Comparison of ENCODE assay signal across 8 mouse cellular contexts in the genomic region with DNA sequence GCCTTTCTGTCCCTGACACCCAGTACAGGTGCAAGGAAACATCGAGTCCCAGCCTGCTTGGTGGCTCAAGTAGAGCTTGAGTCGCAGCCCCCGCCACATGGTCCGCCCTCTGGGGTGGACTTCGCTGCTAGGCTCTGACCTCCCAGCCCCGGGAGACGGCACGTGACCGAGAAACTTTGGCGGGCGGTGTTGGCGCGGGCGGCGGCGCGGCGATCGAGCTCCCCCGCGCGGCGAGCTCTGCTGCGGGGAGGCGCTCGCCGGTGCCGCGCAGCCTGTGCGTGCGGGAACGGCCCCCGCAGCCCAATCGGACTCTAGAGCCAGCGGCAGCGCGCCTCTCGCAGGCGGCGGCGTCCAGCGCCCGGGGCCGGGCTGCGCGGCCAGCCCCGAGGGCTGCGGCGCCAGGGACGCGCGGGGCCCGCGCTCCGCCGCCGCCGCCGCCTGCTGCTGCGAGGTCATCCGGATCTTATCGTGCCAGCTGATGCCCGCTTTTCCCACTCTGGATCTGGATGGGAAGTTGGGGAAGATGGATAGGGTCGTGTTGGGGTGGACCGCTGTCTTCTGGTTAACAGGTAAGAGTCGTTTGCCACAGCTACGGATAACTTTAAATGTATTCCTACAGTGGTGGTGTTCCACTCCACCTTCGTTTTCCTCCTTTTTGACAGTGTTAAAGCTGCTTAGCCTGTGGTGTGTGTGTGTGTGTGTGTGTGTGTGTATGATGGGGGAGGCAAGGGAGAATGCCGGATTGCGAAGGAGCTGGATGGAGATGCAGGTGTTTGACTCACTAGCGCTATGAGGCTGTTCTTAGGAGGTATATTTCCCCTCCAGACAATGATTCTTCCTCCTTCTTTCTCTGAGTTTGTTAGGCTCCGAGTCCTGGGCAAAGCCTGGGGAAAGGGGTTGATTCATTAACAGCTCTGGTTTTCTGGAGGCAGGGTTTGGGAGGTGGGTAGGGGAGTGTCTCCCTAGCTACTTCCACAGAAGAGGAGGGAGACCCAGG. TPM values are rescaled to one million over a fixed set of nuclear protein-coding genes. Genes with fewer than 3 reads are reported as not detected.
DNase-seq lines count a peak whose midpoint lies in the region; ATAC-seq and TF ChIP-seq lines count a peak whose summit lies in the region.

A gene (plus strand): TSS at position 242 of the 997 bp plus-strand sequence.

- H3K9ac ChIP-seq in embryonic facial prominence, embryonic 14.5 days (ENCODE audit: low read depth, low read length) = peak within 1 kb of the TSS; percentile 58
- peak within 1 kb of the TSS; percentile 82 for H3K9ac ChIP-seq in heart, embryonic 13.5 days
- peak within 1 kb of the TSS; percentile 57 for H3K9ac ChIP-seq in kidney, postnatal 0 days (ENCODE audit: low read depth, low read length)
- H3K9ac ChIP-seq in liver, embryonic 12.5 days = no peak within 1 kb of the TSS

- no peaks in the 10 kb centered on the region for H3K79me2 ChIP-seq in myocyte (ENCODE audit: control insufficient read depth, insufficient read depth)

- H3K27me3 ChIP-seq in embryonic facial prominence, embryonic 14.5 days (replicated peaks; ENCODE audit: control insufficient read depth, insufficient read depth, low read length) = peaks cover 37% of the 10 kb centered on the region
- peaks cover 61% of the 10 kb centered on the region for H3K27me3 ChIP-seq in heart, embryonic 13.5 days (replicated peaks)
- no peaks in the 10 kb centered on the region for H3K27me3 ChIP-seq in kidney, postnatal 0 days (ENCODE audit: insufficient read depth, low read length)
- H3K27me3 ChIP-seq in liver, embryonic 12.5 days (replicated peaks) = peaks cover 69% of the 10 kb centered on the region
- H3K27me3 ChIP-seq in myocyte (ENCODE audit: control insufficient read depth, insufficient read depth, insufficient read length) = no peaks in the 10 kb centered on the region

- ATAC-seq in frontal cortex, adult (ENCODE audit: low TSS enrichment) = peak; percentile 70
- peak; percentile 74 for ATAC-seq in embryonic facial prominence, embryonic 14.5 days (ENCODE audit: low read depth)
- ATAC-seq in heart, embryonic 13.5 days (ENCODE audit: extremely low read depth, insufficient number of reproducible peaks, low FRiP score, low TSS enrichment) = no peak
- ATAC-seq in kidney, postnatal 0 days (replicated peaks; ENCODE audit: low FRiP score, low read depth) = peak; percentile 79
- ATAC-seq in liver, embryonic 12.5 days = peak; percentile 61; the same call in 1 of the 2 replicates

- no peak; the same call in 1 of the 2 replicates for TF ChIP-seq CTCF in kidney, postnatal 0 days (IDR thresholded peaks at IDR 0.05; ENCODE audit: low read depth)

- no peak for TF ChIP-seq POLR2A in myocyte (IDR thresholded peaks at IDR 0.05; ENCODE audit: insufficient read length, low read depth)

- peak within 1 kb of the TSS; percentile 89 for H3K4me2 ChIP-seq in embryonic facial prominence, embryonic 14.5 days (ENCODE audit: low read depth, low read length)
- H3K4me2 ChIP-seq in heart, embryonic 13.5 days = peak within 1 kb of the TSS; percentile 93
- peak within 1 kb of the TSS; percentile 90 for H3K4me2 ChIP-seq in kidney, postnatal 0 days (ENCODE audit: low read length)
- peak within 1 kb of the TSS; percentile 60 for H3K4me2 ChIP-seq in liver, embryonic 12.5 days
- H3K4me2 ChIP-seq in myocyte (ENCODE audit: low read depth) = peak within 1 kb of the TSS; percentile 76

- H3ac ChIP-seq in myocyte (ENCODE audit: control insufficient read depth, insufficient read length) = peak within 1 kb of the TSS; percentile 11

- DNase-seq in frontal cortex, postnatal 14 days (ENCODE audit: low spot score in 2 of 2) = no peak
- peak; percentile 50 for DNase-seq in embryonic facial prominence, embryonic 14.5 days (ENCODE audit: low spot score)
- DNase-seq in kidney, postnatal 0 days (ENCODE audit: low spot score) = peak; percentile 56
- DNase-seq in thymus, postnatal 25 days = peak; percentile 24

- whole genome bisulfite sequencing in embryonic facial prominence, embryonic 14.5 days = under 1% methylated on average over 31 of the region's 72 CpGs
- WGBS in heart, embryonic 13.5 days = under 1% methylated on average over 71 of the region's 72 CpGs
- WGBS in kidney, postnatal 0 days = under 1% methylated on average over 69 of the region's 72 CpGs
- WGBS in liver, embryonic 12.5 days (ENCODE audit: insufficient replicate concordance) = 3% methylated on average over 72 of the region's 72 CpGs

- H3K9me3 ChIP-seq in embryonic facial prominence, embryonic 14.5 days (ENCODE audit: control insufficient read depth, low read length) = no peaks in the 10 kb centered on the region
- no peaks in the 10 kb centered on the region for H3K9me3 ChIP-seq in heart, embryonic 13.5 days
- no peaks in the 10 kb centered on the region for H3K9me3 ChIP-seq in kidney, postnatal 0 days (replicated peaks; ENCODE audit: low read length)
- H3K9me3 ChIP-seq in liver, embryonic 12.5 days (replicated peaks) = no peaks in the 10 kb centered on the region

- no peaks in the 10 kb centered on the region for H3K36me3 ChIP-seq in embryonic facial prominence, embryonic 14.5 days (ENCODE audit: control insufficient read depth, insufficient read depth, low read length)
- no peaks in the 10 kb centered on the region for H3K36me3 ChIP-seq in heart, embryonic 13.5 days
- H3K36me3 ChIP-seq in kidney, postnatal 0 days (ENCODE audit: insufficient read depth, low read length) = no peaks in the 10 kb centered on the region
- H3K36me3 ChIP-seq in liver, embryonic 12.5 days = no peaks in the 10 kb centered on the region
- no peaks in the 10 kb centered on the region for H3K36me3 ChIP-seq in myocyte (ENCODE audit: control insufficient read depth, insufficient read depth)

- peak within 1 kb of the TSS; percentile 47 for H3K4me3 ChIP-seq in embryonic facial prominence, embryonic 14.5 days (ENCODE audit: low read depth, low read length)
- H3K4me3 ChIP-seq in heart, embryonic 13.5 days = peak within 1 kb of the TSS; percentile 64
- peak within 1 kb of the TSS; percentile 41 for H3K4me3 ChIP-seq in kidney, postnatal 0 days (replicated peaks; ENCODE audit: low read depth, low read length)
- peak within 1 kb of the TSS; percentile 42 for H3K4me3 ChIP-seq in liver, embryonic 12.5 days
- H3K4me3 ChIP-seq in myocyte = peak within 1 kb of the TSS; percentile 23

- H3K27ac ChIP-seq in embryonic facial prominence, embryonic 14.5 days (replicated peaks; ENCODE audit: low read depth, low read length) = no peak within 1 kb of the TSS
- H3K27ac ChIP-seq in heart, embryonic 13.5 days (replicated peaks) = no peak within 1 kb of the TSS
- peak within 1 kb of the TSS; percentile 19; the same call in 1 of the 2 replicates for H3K27ac ChIP-seq in kidney, postnatal 0 days
- no peak within 1 kb of the TSS for H3K27ac ChIP-seq in liver, embryonic 12.5 days

- 0 out of 2 replicates have a peak, but pooled peaks cover 3% of the 10 kb centered on the region for H3K4me1 ChIP-seq in embryonic facial prominence, embryonic 14.5 days (ENCODE audit: control insufficient read depth, insufficient read depth, low read length)
- H3K4me1 ChIP-seq in heart, embryonic 13.5 days = peaks cover 23% of the 10 kb centered on the region
- 0 out of 2 replicates have a peak, but pooled peaks cover 4% of the 10 kb centered on the region for H3K4me1 ChIP-seq in kidney, postnatal 0 days (replicated peaks; ENCODE audit: insufficient read depth, low read length)
- H3K4me1 ChIP-seq in liver, embryonic 12.5 days = no peaks in the 10 kb centered on the region

TF ChIP-seq in myocyte, 11 proteins besides CTCF, POLR2A, EP300 and RAD21:
- TF ChIP-seq USF1 (IDR thresholded peaks at IDR 0.05; ENCODE audit: low read depth) (peak; percentile 66), TCF3 (IDR thresholded peaks at IDR 0.05; ENCODE audit: insufficient read length, low read depth) (no peak), MYOG (IDR thresholded peaks at IDR 0.05; ENCODE audit: control insufficient read depth in 1 of 3, insufficient read depth in 1 of 3, insufficient read length in 2 of 3, low read depth in 2 of 3) (peak in 1 of 3 experiments; percentile 4), CEBPB (IDR thresholded peaks at IDR 0.05; ENCODE audit: insufficient read depth, poor library complexity, severe bottlenecking) (no peak), MYOD1 (IDR thresholded peaks at IDR 0.05; ENCODE audit: control insufficient read depth in 1 of 3, insufficient read length in 2 of 3, low read depth in 2 of 3) (no peak)
TF ChIP-seq in myocyte: peak in this region for 2.

RNA-seq across cellular contexts. Expression of the gene that starts here (rescaled TPM):
- polyA plus RNA-seq in embryonic facial prominence, embryonic 14.5 days (2014; fragmentation: Nextera tagmentation; extraction: Ambion mirVana) = 1.4 and 1.8 TPM in 2 replicates
- 1.2 TPM in 2 replicates for polyA plus RNA-seq in heart, embryonic 13.5 days (2015; fragmentation: Nextera tagmentation; extraction: Ambion mirVana)
- polyA plus RNA-seq in kidney, postnatal 0 days (2015; fragmentation: Nextera tagmentation; extraction: Ambion mirVana) = 3.1 and 3.2 TPM in 2 replicates
- 0.12 and 0.41 TPM in 2 replicates for polyA plus RNA-seq in liver, embryonic 12.5 days (2016; fragmentation: Nextera tagmentation; extraction: Ambion mirVana)
- polyA plus RNA-seq in myocyte (2012; fragmentation: generic; extraction: Trizol) = 1.9 TPM

Comparison
In these comparisons a context has a peak if more than half of its experiments do, and no peak if none do; other contexts are left out.
1. Peak in ATAC-seq, H3K4me3 ChIP-seq and H3K4me2 ChIP-seq in liver, embryonic 12.5 days; RNA of the gene not detected or under 1 TPM.
2. DNase-seq: peak in embryonic facial prominence, embryonic 14.5 days (single experiment), kidney, postnatal 0 days (single experiment) and thymus, postnatal 25 days (single experiment); none in frontal cortex, postnatal 14 days (0 of 2).
3. Peak in every context shown above with its lines, with median percentiles within 50 percentile points of each other: H3K4me2 ChIP-seq and H3K4me3 ChIP-seq.